Mouse (Mus musculus) monocyte, adult 5-6 weeks (primary cell): Measurements from ENCODE around the gene 4930415O20Rik. TPM values are rescaled to one million over a fixed set of nuclear protein-coding genes. Genes with fewer than 3 reads are reported as not detected.
A peak's percentile ranks its signal among the peaks of the same experiment; 100 is the strongest.
"Not testable (repeated sequence)": the region's sequence is repeated elsewhere in the genome, so short reads cannot be mapped to it uniquely, and the experiment has no call there.

Experiments used
- ATAC-seq: fragments of 153-309, 156-312 bp; replicated peaks from 2 replicates; pipeline ENCODE4 v1.8.0; 2017; ENCODE audit warnings: mild to moderate bottlenecking; ENCODE audit not compliant: low TSS enrichment, insufficient number of reproducible peaks, severe bottlenecking, poor library complexity, low FRiP score
- total RNA-seq: library from RNA; stranded (forward); fragments of 200-1000, 200-491, 200-594 nt; gene quantifications from 3 replicates; pipeline ENCODE4 v1.2.3, GENCODE M21; 2017

Gene 4930415O20Rik
- total RNA-seq, 1 experiment from 2014 or later: not detected

DNA sequence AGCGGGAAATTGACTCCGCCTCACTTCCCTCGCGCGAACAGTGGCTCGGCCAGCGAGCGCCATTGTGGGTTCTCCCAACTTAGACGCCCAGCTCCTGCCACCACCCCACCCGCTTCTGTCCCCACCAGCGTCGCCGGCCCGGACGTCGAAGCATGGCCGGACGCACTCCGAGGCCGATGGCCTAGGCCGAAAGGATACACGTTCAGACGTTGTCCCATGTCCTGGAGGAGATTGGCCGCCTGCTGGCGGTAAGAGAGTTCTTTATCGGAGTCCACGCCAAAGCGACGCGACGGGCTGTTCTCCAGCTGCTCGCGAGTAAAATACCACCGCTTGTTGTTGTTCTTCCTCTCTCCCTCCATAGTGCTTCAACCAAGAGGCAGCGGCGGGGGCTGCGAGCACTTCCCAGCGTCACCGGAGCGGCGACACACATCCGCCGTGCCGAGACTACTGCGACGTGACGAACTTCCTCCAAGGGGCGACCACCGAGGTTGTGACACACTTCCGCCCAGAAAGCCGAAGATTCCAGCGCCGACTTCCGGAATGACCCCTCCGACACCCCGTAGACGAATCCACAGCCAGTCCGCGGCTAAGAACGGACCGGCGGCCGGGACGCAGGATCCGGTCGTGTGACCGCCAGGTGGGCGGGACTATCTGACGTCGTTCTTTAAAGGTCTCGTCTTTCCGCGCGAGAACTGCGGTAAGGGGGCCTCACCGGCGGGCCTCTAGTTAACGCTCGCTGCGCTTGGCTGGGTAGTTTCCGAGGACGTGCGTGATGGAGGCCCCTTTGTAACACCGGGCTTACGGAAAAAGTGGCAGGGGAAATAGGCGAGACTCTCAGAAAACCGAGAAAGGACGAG is 3.3 kb upstream of the 4930415O20Rik start:
- ATAC-seq: peak; percentile 91

- no peak for ATAC-seq
Observed at GRCm38 (mm10) chr15:98568256-98569033, 2.4 kb upstream of the 4930415O20Rik start.

GRCm38 (mm10) chr15:98569216-98569615 is 1.6 kb upstream of the 4930415O20Rik start:
- ATAC-seq: no peak

GRCm38 (mm10) chr15:98569795-98570365 is 924 bp upstream of the 4930415O20Rik start:
- ATAC-seq: no peak

- ATAC-seq: no peak
Observed at GRCm38 (mm10) chr15:98573293-98573692, 2.5 kb downstream of the 4930415O20Rik start.

GRCm38 (mm10) chr15:98579310-98579709 is 8.5 kb downstream of the 4930415O20Rik start:
- no peak for ATAC-seq

DNA sequence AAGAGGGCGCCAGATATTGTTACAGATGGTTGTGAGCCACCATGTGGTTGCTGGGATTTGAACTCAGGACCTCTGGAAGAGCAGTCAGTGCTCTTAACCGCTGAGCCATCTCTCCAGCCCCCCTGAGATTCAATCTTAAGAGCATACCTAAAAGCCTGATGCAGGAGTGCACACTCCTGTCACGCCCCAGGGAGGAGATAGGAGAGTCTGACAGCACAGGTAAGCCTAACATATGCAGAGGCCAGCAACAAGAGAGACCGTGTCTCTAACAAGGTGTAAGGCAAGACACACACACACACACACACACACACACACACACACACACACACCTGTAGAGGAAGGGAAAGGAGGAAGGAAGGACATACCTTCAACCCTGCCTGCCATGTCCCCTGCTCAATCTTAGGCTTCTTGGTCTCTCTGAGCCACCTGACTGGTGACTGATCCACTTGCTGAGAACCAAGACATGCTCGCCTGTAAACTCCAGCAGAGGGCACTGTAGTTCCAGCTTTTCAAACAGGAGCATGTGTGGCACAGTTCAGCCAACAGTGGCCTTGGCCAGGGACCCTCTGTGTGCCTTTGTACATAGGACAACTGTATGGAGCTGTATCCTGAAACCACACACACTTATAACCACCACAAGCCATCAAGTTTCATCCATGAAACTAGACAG is 9.1 kb downstream of the 4930415O20Rik start:
- 0 out of 2 replicates have a peak, but pooled peaks have one; percentile 27 for ATAC-seq

- ATAC-seq: no peak
Observed at GRCm38 (mm10) chr15:98582410-98582809, 11.6 kb downstream of the 4930415O20Rik start.

DNA sequence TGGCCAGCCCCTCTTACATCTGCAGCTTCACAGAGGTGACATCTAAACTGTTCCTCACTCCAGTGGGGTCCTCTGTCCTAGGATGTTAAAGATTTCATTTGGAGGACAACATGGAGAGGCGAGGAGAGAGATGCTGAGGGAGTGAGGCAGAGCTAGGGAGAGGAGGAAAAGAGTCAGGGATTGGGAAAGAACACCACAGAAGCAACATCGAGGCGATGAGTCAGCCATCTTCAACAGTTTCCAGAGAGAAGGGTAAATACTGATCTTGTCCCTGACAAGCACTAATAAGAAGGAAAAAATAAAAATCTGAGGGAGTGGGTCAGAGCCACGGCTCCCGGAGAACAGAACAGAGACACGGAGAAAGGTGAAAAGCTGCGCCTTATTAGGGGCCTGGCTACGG is 12.2 kb downstream of the 4930415O20Rik start:
- no peak for ATAC-seq

DNA sequence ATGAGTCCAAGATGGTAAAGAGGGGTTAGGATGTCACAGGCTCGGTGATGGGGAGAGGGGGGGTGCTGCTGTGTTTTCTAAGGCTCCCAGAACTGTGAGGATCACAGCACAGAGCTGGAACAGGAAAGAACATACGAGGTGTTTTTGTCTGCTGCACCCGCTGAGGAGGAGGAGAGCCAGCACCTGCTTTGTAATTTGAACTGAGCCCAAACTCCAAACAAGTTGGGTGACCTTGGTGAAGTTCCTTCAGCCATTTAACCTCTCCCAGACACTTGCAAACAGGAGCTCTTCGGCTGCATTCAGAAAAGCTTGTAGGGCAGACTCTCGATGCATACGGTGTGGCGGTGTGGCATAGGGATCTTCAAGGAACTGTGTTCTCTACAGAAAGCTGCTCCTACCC is 14.6 kb downstream of the 4930415O20Rik start:
- ATAC-seq: no peak

GRCm38 (mm10) chr15:98586141-98586540 is 15.3 kb downstream of the 4930415O20Rik start:
- ATAC-seq: not testable (repeated sequence)

DNA sequence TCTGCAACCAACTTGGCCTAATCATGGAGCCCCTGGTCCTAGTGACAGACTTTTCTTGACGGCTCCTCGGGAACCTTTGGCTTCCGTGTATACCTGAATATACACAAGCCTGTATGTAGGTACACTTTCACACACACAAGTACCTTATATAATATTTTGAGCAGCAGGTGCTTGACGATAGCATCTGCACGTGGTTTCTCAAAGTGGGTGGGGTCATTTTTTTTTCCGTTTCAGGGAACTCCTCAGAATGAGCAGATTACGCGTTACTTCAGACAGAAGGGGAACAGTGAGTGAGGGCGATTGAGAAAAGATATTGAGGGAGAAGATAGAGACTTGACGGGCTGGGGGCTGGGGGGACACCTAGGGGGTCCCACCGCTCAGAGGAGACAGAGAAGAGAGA is 16.9 kb downstream of the 4930415O20Rik start:
- ATAC-seq: no peak

DNA sequence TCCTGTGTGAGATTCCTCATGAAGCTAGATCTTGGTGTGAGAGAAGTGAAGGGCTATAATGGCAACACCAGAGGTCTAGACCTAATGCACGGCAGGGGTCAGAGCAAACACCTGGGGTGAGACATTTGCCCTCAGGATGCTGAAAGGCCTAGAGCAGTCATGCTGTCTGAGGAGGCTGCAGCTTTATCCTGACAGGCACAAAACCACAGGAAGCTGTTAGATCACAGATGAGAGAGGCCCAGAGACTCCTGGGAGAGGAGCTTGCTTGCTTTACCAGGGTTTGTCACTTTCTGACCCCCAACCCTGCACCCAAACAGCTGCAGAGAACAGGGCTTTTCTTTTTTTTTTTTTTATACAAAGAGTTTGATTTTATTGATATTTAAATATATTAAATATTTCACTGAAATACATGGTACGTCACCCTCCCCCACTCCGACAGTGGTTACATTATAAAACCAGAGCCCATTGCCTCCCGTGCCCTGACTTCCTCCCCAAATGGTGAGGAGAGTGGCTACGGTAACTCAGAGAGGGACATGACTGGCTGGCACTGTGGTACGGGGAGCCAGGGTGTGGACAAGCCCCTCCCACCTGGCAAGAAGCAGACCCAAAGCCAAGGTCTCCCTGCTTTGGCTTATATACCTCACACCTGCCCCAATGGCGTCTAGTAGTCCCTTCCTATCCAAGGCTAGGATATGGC is 19.0 kb downstream of the 4930415O20Rik start:
- ATAC-seq: no peak

DNA sequence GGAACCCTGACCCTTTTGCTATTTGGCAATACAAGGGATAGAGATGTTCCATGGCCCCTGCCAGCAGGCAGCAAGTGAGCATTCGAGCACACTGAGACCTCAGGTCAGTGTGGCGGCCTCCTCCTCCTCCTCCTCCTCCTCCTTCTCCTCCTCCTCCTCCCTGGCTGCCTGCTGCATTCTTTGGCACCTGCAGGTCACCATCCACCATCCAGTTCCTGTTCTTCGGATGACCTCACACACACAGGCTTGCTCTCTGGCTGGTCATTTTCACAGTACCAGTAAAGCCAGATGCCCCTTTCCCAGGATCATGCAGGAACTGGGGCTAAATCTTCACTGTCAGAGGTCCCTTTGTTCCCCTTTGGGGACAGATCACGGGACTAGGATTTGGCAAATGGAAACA is 20.6 kb downstream of the 4930415O20Rik start:
- no peak for ATAC-seq

GRCm38 (mm10) chr15:98594193-98594592 is 23.4 kb downstream of the 4930415O20Rik start:
- ATAC-seq: no peak

DNA sequence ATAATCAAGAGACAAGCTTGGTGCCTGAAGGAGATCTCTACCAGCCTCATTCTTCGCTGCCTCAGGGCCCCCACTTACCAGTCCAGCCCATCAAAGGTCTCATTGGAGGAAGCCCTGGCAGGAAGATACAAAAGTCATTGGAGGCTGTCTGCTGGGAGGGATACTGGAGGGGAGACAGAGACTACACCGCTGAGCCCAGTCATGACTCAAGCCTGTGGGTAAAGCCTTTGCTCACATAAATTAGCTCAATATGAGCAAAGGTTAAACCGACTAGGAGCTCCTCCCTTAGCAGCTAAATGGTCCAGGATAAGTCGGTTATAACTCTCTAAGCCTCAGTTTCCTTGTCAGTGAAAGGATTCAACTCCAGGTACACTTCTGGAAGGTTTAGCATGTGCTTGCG is 24.2 kb downstream of the 4930415O20Rik start:
- no peak for ATAC-seq

GRCm38 (mm10) chr15:98596609-98597008 is 25.8 kb downstream of the 4930415O20Rik start:
- ATAC-seq: no peak

DNA sequence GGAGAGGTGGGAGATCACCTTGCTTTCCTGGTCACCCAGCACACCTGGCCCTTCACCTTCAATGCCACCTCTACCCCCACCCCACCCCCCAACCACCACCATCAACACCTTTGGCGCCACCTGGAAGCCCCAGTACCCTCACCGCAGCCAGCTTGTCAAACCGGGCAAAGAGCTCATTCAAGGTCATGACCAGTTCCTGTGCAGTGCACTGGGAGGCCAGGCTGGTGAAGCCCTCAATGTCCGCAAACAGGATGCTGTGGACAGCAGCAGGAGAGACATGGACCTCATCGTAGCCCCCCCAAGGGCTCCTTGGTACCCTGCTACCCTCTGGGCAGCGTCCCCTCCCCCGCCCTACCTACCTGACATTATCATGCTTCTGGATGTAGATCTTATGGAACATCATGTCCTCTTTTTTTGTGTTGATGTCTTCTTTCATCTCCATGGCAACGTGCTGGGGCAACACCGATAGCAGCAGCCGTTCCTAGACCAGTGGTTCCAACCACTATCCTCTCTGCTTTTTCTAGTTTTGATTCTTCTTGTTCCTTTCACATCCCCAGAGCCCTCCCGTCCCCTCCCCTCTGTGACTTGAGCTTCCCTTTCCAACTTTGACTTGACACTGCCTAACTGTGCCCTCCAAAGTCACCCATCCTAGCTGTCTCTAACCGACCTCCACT is 29.4 kb downstream of the 4930415O20Rik start:
- ATAC-seq: no peak
